Mouse (Mus musculus) cerebellum, adult 18-20 months (tissue): ENCODE measurements around the gene Msi2.

Experiments used
- DNase-seq, 2 experiments: peaks; one replicate each; pipeline ENCODE4 v3.0.0; 2021

The Msi2 gene

DNA sequence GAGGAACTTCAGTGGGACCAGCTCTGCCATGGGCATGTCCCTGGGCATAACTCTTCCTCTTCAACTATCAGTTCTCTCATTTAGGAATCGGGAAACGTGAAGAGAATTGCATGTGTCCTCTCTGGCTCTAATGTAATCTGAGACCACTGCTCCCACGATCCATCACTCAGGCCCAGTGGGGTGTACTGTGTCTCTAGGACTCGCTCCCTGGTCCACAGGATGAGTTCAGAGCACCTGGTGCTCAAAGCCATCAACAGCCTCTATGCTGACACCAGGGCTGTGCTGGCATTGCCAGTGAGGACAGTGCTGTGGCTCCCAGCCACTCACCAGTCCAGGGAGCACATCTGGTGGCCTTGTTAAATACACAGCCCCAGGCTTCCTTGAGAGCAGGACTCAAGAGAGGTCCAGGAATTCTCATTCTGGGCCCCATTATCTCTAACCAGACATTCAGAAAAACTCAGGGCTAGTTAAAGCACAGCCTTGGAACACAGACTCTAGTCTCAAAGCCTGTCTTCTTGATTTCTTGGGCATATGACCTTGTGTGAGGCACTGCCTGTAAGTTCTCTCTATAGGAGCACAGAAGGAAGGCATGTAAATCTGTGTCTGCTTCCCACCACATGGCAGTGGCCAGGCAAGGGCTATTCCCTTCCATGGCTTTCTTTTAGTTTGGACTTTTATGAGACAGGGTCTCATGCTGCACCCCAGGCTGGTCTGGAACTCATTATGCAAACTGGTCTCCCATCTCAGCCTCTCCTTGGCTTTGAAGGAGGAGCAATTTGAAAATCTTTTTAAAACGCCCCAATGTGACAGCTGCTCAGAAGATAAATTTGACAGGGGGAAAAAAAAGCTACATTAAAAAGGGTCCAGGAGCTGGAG lies 211.5 kb downstream of the Msi2 start:
- DNase-seq: no peak

DNA sequence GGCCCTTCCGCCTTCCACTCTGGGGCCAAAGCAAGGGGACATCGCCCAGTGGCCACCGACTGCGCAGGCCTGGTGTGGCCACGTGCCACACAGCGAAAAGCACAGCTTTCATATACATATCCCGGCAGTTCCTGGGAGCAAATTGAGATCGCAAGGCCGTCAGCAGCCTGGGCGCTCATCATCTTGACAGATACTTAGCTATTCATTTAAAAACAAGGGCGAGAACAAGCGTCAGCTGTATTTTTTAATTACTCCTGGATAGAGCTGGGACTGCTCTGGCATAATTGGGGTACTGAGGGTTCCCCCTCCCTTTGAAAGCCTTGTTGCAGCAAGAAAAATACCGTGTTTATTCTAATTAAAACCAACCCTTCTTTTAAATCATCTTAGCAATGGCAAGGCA lies 212.2 kb downstream of the Msi2 start:
- DNase-seq: no peak

DNA sequence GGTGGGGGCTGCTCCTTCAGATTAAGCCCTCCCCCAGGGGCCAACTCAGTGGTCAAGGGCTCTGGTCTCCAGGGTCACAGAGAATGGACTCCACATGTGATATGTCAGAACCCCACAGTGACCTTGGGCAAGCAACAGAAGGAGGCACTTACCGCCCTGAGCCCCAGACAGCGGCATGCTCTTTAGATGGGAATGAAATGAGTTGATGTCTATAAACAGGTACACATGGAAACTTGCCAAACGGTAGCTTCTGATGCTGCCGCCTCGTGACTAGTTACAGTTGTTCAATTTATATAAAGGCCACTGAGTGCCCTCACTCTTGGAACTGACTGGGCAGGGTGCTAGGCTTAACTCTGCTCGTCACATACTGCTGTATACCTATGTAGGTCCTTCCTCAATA lies 215.7 kb downstream of the Msi2 start:
- no peak for DNase-seq

GRCm38 (mm10) chr11:88498491-88498890 lies 219.8 kb downstream of the Msi2 start:
- DNase-seq: no peak

- no peak for DNase-seq
Measured at GRCm38 (mm10) chr11:88496460-88496859, 221.9 kb downstream of the Msi2 start.

DNA sequence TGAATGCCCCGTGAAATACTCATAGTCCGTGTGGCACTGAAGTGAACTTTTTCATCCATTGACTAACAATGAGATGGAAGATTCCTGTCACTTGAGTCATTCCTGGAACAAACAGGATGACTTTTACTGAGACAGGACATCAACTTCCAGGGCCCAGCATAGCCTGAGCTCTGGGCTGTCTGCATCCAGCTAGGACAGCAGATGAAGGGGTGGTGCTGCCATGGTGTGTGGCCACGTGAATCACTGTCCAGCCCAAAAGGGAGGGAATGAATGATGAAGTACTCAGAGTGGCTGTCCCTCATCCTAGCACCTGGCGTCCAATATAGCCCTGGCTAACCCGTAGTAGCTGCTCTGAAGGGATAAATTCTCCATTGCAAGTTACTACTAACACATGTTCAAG lies 222.6 kb downstream of the Msi2 start:
- DNase-seq: no peak

- no peak for DNase-seq
Measured at GRCm38 (mm10) chr11:88495018-88495417, 223.3 kb downstream of the Msi2 start.

DNA sequence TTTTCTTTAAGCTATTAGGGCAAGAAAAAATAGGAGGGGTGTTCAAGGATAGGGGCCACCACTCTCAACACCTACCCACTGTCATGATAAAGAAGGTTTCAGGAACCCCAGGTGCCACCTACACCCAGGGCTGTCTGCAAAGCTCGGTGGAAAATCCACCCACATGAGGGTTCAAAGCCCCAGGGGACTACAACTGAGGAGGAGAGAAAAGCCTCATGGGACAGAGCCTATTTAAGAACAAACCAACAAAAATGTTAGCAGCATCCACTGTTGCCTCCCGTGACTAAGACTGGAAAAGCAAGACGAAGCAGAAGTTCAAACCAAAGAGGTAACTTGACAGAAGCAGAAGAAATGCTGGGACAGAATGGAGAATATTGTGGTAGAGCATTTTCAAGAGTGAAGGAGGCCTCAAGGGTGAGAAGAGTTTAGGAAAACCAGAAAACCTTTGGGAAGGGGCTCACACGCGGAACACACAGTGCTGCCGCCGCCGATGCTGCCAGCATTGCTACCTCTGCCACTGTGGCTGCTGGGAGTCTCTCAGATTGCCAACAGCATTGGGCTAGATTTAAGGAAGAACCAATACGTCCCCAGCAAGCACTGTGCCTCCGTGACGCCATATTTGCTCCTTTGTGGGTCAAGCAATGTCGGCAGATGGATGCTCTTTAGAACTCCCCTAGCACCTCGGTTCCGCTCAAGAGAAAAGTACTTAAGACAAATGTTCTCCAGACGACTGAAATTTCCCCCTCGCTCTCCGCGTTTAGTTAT lies 224.3 kb downstream of the Msi2 start:
- no peak for DNase-seq

GRCm38 (mm10) chr11:88492585-88492984 lies 225.7 kb downstream of the Msi2 start:
- no peak for DNase-seq

DNA sequence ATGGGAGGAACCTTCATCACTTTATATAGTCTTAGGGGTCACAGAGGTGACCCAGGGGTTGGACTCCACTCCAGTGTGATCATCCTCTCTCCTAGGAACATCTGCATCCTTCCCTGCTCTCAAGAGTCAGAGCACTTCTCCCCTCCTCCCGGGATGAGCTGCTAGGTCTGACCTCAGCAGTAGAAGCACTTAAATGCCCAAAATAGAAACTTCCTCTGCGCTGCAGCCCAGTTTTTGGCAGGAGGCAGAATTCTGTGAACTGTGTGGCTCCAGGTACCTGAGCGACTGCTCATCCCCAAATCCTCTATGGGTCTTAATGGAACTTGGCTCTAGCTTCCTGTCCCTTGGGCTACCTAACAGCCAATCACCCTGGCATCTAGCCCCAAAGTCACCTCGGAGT lies 228.3 kb downstream of the Msi2 start:
- peak in 1 of 2 experiments; percentile 32 for DNase-seq

DNA sequence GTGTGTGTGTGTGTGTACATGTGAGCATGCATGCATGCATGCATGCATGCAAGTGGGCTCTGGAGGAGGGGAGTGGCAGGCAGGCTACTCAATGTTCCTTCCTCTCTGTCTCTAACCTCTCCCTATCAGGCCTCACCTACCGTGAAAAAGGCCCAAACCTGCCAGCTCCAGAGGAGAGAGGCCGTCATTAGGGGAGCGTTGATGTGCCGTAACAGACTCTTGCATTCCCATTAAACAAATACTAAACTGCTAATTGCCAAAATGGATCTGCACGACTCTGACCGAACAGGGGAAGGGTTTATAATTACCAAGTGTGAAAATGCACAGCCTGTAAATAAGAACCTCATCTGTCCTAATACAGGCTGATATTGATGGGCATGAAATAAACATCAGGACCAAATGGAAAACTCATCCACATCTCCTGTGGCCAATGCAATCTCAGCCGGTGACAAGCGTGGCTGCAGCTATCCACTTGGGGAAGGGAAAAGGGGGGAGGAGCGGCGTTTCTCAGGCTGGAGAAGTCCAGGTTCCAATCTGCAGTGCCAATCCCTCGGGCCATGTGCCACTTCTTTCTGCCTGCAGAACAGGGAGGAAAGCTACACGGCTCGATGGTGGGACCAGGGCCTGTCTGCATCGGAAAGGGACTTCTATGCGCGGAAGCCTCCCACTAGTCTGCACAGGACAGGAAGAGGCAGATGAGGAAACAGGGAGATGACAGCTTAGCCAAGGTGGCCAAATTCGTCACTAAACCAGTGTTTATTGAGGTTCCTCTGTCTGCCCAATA lies 229.2 kb downstream of the Msi2 start:
- DNase-seq: peak; percentile 68 to 76

DNA sequence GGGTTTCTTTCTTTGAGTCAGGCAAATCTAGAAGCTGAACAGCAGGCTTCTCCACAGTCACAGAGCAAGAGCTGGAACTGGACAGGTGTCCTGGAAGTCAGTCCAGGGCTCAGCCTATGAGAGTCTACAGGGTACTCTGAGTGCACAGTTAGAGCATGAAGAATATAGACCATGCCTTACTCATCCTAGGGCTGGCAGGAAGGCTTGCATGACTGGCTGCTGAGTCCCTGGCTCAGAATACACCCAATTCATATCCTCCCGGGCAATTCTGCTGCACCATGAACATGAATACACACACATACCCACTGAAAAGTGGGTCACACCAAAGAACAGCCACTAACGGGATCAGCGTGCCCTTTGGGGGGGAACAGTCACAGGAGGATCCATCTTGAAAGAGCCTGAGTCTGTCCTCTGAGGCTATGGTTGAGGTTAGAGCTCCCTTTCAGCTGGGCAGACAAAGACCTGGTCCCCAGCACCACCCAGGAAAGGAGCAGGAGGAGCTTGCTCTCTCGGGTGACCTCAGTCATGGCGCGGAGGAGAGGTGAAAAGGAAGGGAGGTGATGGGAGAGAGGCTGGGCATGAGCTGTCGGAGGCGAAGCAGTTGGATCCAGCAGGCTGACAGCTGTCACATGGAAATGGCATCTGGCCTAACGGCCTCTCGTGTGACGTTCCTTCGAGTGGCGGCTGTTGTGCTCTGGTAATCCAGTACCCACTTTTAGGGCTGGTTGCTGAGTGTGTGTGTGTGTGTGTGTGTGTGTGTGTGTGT lies 230.0 kb downstream of the Msi2 start:
- peak in 1 of 2 experiments; percentile 40 for DNase-seq

GRCm38 (mm10) chr11:88485987-88486386 lies 232.3 kb downstream of the Msi2 start:
- no peak for DNase-seq

GRCm38 (mm10) chr11:88485088-88485487 lies 233.2 kb downstream of the Msi2 start:
- no peak for DNase-seq

- no peak for DNase-seq
Measured at GRCm38 (mm10) chr11:88484047-88484446, 234.3 kb downstream of the Msi2 start.

DNA sequence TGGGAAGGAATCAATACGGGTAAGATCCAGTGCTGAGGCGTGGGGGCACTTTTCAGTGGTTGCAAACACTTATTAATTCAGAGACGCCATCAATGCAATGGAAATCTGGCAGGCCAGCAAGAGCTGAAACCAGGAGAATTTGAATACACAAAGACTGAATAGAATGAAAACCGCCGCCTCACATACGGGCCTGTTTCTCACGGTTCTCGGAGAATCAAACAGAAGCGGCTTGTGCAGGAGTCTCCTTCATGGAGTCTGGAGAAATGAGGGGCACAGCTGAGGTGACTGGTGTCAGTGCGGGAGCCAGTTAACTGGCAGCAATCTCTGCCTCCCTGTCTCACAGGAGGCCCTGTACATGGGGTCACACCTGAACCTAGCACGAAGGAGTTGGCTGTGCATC lies 235.7 kb downstream of the Msi2 start:
- DNase-seq: no peak

GRCm38 (mm10) chr11:88482236-88482635 lies 236.1 kb downstream of the Msi2 start:
- no peak for DNase-seq

GRCm38 (mm10) chr11:88481602-88482161 lies 236.6 kb downstream of the Msi2 start:
- DNase-seq: peak; percentile 69 to 70

DNA sequence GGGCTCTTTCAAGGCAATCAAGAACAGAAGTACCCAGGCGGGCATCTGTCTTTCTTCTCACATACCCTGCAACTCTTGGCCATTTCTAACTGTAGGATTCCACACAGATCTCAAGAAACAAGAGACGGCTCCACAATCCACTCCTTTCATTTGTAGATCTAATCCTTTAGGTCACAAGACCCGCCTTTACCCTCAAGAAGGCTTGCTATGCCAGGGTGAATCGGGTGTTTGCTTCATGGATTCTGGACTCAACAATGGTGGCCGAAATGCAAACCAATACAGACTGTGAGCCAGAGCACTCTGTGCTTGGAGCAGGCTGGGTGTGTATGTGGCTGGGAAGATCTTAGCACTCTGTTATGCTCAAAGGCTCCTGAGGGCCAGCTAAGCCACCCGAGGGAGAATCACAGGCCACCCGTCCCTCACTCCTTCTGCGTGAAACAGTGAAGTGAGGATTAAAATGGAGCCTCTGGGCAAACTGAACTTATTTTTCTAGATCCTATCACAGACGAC lies 237.2 kb downstream of the Msi2 start:
- no peak for DNase-seq

DNA sequence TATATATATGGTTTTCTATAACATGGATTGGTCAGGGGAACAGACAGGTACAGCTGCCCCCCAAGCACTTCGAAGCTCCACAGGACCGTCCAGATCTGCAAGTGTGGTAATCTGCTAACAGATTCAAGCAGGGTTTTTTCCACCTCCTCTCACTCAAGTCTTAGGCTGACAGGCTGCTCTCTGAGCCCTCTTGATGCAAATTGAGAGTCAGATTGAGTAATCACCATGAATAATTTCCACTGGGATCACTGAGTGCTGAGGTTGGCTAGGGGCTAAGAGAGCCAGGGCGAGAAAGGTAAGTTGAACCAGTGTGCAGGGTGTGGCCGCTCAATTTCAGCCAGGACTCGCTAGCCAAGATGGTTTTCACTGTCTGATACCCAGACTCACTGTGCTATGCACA lies 238.8 kb downstream of the Msi2 start:
- no peak for DNase-seq

DNA sequence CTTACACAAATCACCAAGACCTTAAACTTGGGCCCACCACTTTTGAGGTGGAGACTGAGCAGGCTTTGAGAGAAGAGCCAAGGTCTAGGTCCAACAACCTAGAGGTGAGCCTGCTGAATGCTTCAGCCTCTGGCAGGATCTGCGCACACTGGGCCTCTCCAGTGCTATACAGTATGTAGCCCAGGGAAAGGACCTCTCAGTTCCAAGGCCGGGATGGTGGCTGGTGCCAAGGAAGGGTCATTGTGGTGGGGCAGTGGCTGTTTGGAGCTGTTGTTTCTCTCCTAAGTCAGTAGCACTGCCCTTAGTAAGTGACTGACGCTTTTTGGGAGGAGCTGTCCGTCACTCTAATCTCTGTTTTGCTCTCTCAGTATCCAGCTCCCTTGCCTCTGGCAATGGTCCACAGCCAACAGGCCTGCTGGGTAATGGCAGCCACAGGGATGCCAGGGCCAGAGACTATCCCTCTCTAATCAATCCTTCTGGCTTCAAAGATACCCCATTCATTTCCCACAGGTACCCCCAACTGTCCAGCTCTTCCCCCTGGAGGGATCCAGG lies 243.3 kb downstream of the Msi2 start:
- DNase-seq: peak in 1 of 2 experiments; percentile 29

- no peak for DNase-seq
Measured at GRCm38 (mm10) chr11:88472731-88473130, 245.6 kb downstream of the Msi2 start.
